Mouse (Mus musculus) intestine, embryonic 15.5 days (tissue): ENCODE measurements around the gene St3gal5. TPM values are rescaled to one million over a fixed set of nuclear protein-coding genes. Genes with fewer than 3 reads are reported as not detected.
"Not testable (repeated sequence)": the region's sequence is repeated elsewhere in the genome, so short reads cannot be mapped to it uniquely, and the experiment has no call there.

ENCODE experiments used
- ATAC-seq: fragments of 200-750 bp; cut with Nextera tagmentation; 2 replicates; pipeline ENCODE4 v1.8.0; 2017; ENCODE audit warnings: moderate TSS enrichment, moderate library complexity
- H3K27ac ChIP-seq: fragments of 300-500 bp; sonication (generic); 2 replicates; pipeline ENCODE4 v1.5.1; 2015; ENCODE audit warnings: mild to moderate bottlenecking, inconsistent platforms
- H3K27me3 ChIP-seq: fragments of 300-500 bp; sonication (generic); replicated peaks from 2 replicates; pipeline ENCODE4 v1.6.1; 2015; ENCODE audit warnings: inconsistent platforms
- H3K36me3 ChIP-seq: fragments of 300-500 bp; sonication (generic); 2 replicates; pipeline ENCODE4 v1.6.1; 2015; ENCODE audit warnings: inconsistent platforms
- H3K4me1 ChIP-seq: fragments of 300-500 bp; sonication (generic); replicated peaks from 2 replicates; pipeline ENCODE4 v1.6.1; 2015; ENCODE audit warnings: inconsistent platforms
- H3K4me2 ChIP-seq: fragments of 300-500 bp; sonication (generic); replicated peaks from 2 replicates; pipeline ENCODE4 v1.6.1; 2015; ENCODE audit warnings: mild to moderate bottlenecking, inconsistent platforms
- H3K4me3 ChIP-seq: fragments of 300-500 bp; sonication (generic); replicated peaks from 2 replicates; pipeline ENCODE4 v1.5.1; 2015; ENCODE audit warnings: inconsistent platforms
- H3K9ac ChIP-seq: fragments of 300-500 bp; sonication (generic); 2 replicates; pipeline ENCODE4 v1.6.1; 2015; ENCODE audit warnings: inconsistent platforms
- H3K9me3 ChIP-seq: fragments of 300-500 bp; sonication (generic); 2 replicates; pipeline ENCODE4 v1.6.1; 2016; ENCODE audit warnings: inconsistent platforms
- WGBS: fragments of 180-500 bp; shearing (Covaris S2); methylation state at CpG from one replicate; pipeline ENCODE4 v1.1.7; 2015; 5-methylcytosine and 5-hydroxymethylcytosine counted together
- polyA plus RNA-seq: library from polyadenylated mRNA; unstranded; fragments of >200 nt; fragmentation: Nextera tagmentation; extraction: Ambion mirVana; gene quantifications from 2 replicates; pipeline ENCODE4 v1.2.1, GENCODE M21; 2015

The St3gal5 gene
- polyA plus RNA-seq: 19.4 and 24.0 TPM in 2 replicates

DNA sequence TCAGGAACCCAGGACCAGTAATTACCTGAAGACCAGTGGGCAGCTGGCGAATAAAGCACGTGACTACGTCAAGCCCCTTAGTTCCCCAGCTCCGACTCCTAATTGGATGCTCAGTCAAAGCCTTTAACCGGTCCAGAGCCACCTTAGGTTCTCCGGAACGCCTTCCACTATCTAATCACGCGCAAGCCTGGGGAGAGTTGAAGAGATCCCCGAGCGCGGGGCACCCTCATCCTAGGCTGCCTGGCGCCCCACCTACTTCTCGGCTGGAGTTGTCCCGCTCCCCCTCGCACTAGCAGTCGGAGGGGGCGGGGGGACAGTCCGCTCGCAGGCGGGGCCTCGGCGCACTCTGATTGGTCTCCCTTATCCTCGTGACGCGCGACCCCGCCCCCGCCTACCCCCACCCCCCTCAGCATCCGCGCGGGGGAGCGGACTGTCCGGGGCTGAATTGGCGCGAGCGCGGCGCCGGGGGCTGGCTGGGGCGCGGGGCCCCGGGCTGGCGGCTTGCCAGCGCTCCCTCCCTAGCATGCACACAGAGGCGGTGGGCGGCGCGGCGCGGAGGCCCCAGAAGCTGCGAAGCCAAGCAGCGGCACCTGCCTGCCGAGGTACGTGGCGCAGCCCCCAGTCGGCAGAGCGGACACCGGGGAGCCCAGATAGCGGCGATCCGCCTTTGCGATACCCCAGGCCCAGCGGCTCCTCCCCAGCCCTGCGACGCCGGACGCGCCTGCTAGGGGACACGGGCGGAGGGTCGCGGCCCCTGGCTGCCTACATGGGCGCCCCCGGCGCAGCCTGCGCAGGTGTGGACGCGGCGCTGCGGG is at the start of gene St3gal5:
TSS of gene St3gal5 (plus strand) at position 412 of the 815 bp plus-strand sequence.
- H3K9ac ChIP-seq: peak within 1 kb of the TSS; percentile 77
- peak within 1 kb of the TSS; percentile 98 for H3K4me2 ChIP-seq
- no peaks in the 10 kb centered on the region for H3K9me3 ChIP-seq
- under 1% methylated on average over 81 of the region's 81 CpGs for WGBS
- H3K4me1 ChIP-seq: peaks cover 13% of the 10 kb centered on the region
- peak within 1 kb of the TSS; percentile 75 for H3K27ac ChIP-seq
- H3K4me3 ChIP-seq: peak within 1 kb of the TSS; percentile 73
- H3K27me3 ChIP-seq: no peaks in the 10 kb centered on the region
- no peaks in the 10 kb centered on the region for H3K36me3 ChIP-seq
- ATAC-seq: peak; percentile 98

GRCm38 (mm10) chr6:72048643-72049042 is 48.7 kb upstream of the St3gal5 start:
- Histone ChIP-seq H3K27ac (no peak overlapping the region), H3K4me1 (no peaks in the 10 kb centered on the region), H3K4me2 (no peak overlapping the region), H3K9ac (no peak overlapping the region), H3K27me3 (no peaks in the 10 kb centered on the region), H3K4me3 (no peak overlapping the region), H3K36me3 (no peaks in the 10 kb centered on the region), H3K9me3 (no peaks in the 10 kb centered on the region)
- 91% methylated on average over 5 of the region's 5 CpGs for WGBS
- no peak for ATAC-seq

DNA sequence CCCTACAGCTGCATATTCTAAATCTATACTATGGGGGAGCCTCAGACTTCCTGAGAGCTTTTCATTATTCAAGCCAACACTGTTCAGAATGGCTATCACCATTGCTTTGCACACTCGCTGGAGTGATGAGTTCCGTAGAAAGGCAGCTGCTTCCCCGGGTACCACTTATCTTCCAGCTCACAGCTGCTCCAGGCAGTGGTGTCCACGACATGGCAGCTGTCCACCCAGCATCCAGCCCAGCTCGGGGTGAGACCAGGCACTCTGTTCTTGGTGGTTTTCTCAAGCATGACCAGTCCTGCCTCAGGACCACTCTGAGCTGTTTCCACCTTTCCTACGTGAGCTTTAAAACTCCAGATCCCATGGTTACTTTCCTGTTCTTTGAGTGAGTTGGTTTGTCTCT is 47.5 kb upstream of the St3gal5 start:
- Histone ChIP-seq H3K4me1 (no peaks in the 10 kb centered on the region), H3K36me3 (no peaks in the 10 kb centered on the region), H3K9me3 (no peaks in the 10 kb centered on the region), H3K27ac (no peak overlapping the region), H3K9ac (no peak overlapping the region), H3K27me3 (no peaks in the 10 kb centered on the region), H3K4me3 (no peak overlapping the region), H3K4me2 (no peak overlapping the region)
- 59% methylated on average over 6 of the region's 6 CpGs for WGBS
- ATAC-seq: no peak

GRCm38 (mm10) chr6:72050827-72051226 is 46.6 kb upstream of the St3gal5 start:
- Histone ChIP-seq H3K4me3 (no peak overlapping the region), H3K27me3 (no peaks in the 10 kb centered on the region), H3K4me1 (no peaks in the 10 kb centered on the region), H3K4me2 (no peak overlapping the region), H3K36me3 (no peaks in the 10 kb centered on the region), H3K27ac (no peak overlapping the region), H3K9ac (no peak overlapping the region), H3K9me3 (no peaks in the 10 kb centered on the region)
- ATAC-seq: no peak
- 52% methylated on average over 7 of the region's 7 CpGs for WGBS

DNA sequence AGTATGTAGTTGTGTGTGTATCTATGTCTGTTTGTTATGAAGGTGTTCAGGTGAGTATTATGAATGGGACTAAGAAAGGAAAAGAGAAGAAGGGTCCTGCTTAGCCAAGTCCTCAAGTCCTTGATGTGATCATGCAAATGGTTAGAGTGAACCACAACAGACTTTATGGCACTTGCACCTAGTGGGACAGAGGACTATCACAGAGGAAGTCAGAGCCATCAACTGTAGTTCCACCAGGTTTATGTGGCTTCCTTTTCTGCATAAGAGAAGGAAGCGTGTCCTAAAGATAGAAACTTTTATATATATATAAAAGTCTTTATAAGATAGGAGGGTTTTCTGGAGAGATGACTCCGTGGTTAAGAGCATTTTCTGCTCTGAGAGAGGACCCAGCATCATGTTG is 46.1 kb upstream of the St3gal5 start:
- Histone ChIP-seq H3K9me3 (no peaks in the 10 kb centered on the region), H3K4me1 (no peaks in the 10 kb centered on the region), H3K4me3 (no peak overlapping the region), H3K4me2 (no peak overlapping the region), H3K9ac (no peak overlapping the region), H3K27ac (no peak overlapping the region), H3K36me3 (no peaks in the 10 kb centered on the region), H3K27me3 (no peaks in the 10 kb centered on the region)
- no peak for ATAC-seq
- 73% methylated on average over 2 of the region's 2 CpGs for WGBS

DNA sequence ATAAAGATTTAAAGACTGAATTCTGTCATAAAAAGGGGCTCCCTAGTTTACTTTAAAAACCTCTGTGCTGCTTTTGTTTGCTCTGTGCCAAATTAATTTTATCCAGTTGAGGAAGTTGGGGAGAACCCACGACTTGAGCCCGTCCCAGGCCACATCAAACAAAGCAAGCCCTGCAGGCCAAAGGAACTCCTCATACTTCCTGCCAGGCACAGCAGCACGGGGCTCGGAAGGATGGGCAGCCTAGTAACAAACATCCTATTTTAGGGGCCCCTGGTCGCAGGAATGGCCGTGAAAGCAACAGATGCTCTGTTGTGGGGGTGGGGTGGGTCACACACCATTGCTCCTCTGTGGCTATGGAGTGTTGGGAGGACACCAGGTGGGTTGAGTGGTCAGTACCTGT is 45.6 kb upstream of the St3gal5 start:
- H3K27me3 ChIP-seq: no peaks in the 10 kb centered on the region
- H3K4me2 ChIP-seq: no peak overlapping the region
- no peaks in the 10 kb centered on the region for H3K4me1 ChIP-seq
- no peak overlapping the region for H3K27ac ChIP-seq
- H3K36me3 ChIP-seq: no peaks in the 10 kb centered on the region
- no peak overlapping the region for H3K4me3 ChIP-seq
- WGBS: 46% methylated on average over 6 of the region's 6 CpGs
- no peak overlapping the region for H3K9ac ChIP-seq
- ATAC-seq: no peak
- H3K9me3 ChIP-seq: no peaks in the 10 kb centered on the region

DNA sequence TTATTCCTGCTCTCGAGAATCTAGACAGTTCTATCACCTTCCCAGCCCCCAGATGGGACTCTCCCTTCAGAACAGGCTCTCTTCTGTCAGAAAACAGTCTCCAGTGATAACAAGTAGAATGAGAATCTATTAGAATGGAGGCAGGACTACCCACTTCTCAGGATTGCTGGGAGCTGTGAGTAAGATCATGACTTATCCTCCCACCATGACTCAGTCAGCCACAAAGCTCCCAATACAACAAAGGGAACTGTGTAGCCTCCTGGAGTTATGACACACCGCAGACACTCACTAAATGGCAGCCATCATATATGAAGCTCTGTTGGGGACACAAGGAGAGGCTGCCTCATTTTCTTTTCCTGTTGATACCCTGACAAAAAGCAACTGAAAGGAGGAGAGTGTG is 40.8 kb upstream of the St3gal5 start:
- Histone ChIP-seq H3K27me3 (no peaks in the 10 kb centered on the region), H3K36me3 (no peaks in the 10 kb centered on the region), H3K4me2 (no peak overlapping the region), H3K4me3 (no peak overlapping the region), H3K4me1 (no peaks in the 10 kb centered on the region), H3K9ac (no peak overlapping the region), H3K9me3 (no peaks in the 10 kb centered on the region), H3K27ac (no peak overlapping the region)
- no peak for ATAC-seq
- WGBS: 89% methylated on average over 2 of the region's 2 CpGs

DNA sequence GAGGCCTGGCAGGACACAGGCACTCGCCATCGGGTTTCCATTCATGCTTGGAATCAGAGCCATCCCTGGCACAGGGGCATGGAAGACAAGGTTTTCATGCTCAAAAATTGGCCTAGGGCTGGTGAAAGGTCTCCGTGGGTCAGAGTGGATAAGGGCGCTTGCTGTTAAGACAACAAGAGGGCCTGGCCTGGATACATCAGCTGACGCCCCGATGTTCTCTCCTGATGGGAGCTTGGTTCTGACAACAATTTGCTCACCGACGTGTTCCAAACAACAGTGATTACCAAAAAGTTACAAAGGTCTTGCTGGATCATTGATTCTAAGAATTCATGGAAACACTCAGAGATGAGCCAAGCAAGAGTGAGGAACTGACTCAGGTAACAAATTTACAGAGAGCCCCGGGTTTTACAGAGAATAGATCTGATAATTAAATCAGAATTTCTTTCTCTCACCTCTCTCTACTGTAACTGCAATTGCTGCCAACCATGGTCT is 38.9 kb upstream of the St3gal5 start:
- Histone ChIP-seq H3K27ac (no peak overlapping the region), H3K27me3 (no peaks in the 10 kb centered on the region), H3K36me3 (no peaks in the 10 kb centered on the region), H3K4me1 (no peaks in the 10 kb centered on the region), H3K4me2 (no peak overlapping the region), H3K9ac (no peak overlapping the region), H3K9me3 (no peaks in the 10 kb centered on the region), H3K4me3 (no peak overlapping the region)
- no peak for ATAC-seq
- 86% methylated on average over 9 of the region's 9 CpGs for WGBS

GRCm38 (mm10) chr6:72060677-72061076 is 36.7 kb upstream of the St3gal5 start:
- H3K4me2 ChIP-seq, H3K9ac ChIP-seq, H3K4me3 ChIP-seq, H3K27ac ChIP-seq, ATAC-seq, H3K9me3 ChIP-seq, H3K36me3 ChIP-seq, H3K27me3 ChIP-seq, H3K4me1 ChIP-seq: not testable (repeated sequence)
- 41% methylated on average over 10 of the region's 10 CpGs for WGBS

DNA sequence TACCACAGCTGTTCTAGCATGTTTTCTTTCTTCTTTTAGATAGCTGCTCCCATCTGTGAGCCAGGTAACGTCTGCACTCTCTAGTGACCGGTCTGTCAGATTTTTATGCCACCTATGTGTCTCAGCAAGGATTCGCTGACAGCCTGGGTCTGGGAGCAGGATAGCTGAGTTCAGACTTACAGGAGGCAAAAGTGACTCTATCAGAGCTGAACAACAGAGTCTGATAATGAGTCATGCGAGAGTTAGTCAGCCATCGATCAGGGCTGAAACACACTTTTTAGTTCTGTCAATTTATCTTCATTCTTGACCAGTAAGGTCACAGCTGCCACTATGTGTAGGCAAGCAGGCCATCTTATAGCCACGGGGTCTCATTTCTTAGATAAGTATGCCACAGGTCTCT is 33.7 kb upstream of the St3gal5 start:
- no peak for ATAC-seq

GRCm38 (mm10) chr6:72065988-72066387 is 31.4 kb upstream of the St3gal5 start:
- Histone ChIP-seq H3K9ac (no peak overlapping the region), H3K27me3 (no peaks in the 10 kb centered on the region), H3K4me3 (no peak overlapping the region), H3K9me3 (no peaks in the 10 kb centered on the region), H3K4me1 (no peaks in the 10 kb centered on the region), H3K4me2 (no peak overlapping the region), H3K36me3 (no peaks in the 10 kb centered on the region), H3K27ac (no peak overlapping the region)
- ATAC-seq: no peak
- 36% methylated on average over 10 of the region's 10 CpGs for WGBS

More for the DNA sequence above, 33.7 kb upstream of the St3gal5 start:
- Histone ChIP-seq H3K4me3 (no peak overlapping the region), H3K9me3 (no peaks in the 10 kb centered on the region), H3K27me3 (no peaks in the 10 kb centered on the region), H3K27ac (no peak overlapping the region), H3K36me3 (no peaks in the 10 kb centered on the region), H3K9ac (no peak overlapping the region), H3K4me1 (no peaks in the 10 kb centered on the region), H3K4me2 (no peak overlapping the region)
- 64% methylated on average over 6 of the region's 6 CpGs for WGBS

GRCm38 (mm10) chr6:72068436-72068835 is 29.0 kb upstream of the St3gal5 start:
- WGBS: 86% methylated on average over 4 of the region's 4 CpGs
- no peak for ATAC-seq
- H3K4me3 ChIP-seq: no peak overlapping the region

GRCm38 (mm10) chr6:72071281-72071870 is 26.0 kb upstream of the St3gal5 start:
- no peaks in the 10 kb centered on the region for H3K9me3 ChIP-seq
- no peaks in the 10 kb centered on the region for H3K36me3 ChIP-seq
- H3K27ac ChIP-seq: no peak overlapping the region
- no peaks in the 10 kb centered on the region for H3K4me1 ChIP-seq
- WGBS: 48% methylated on average over 5 of the region's 5 CpGs
- H3K4me3 ChIP-seq: no peak overlapping the region
- ATAC-seq: peak; percentile 67
- no peaks in the 10 kb centered on the region for H3K27me3 ChIP-seq
- no peak overlapping the region for H3K9ac ChIP-seq
- H3K4me2 ChIP-seq: no peak overlapping the region

More at GRCm38 (mm10) chr6:72068436-72068835, 29.0 kb upstream of the St3gal5 start:
- Histone ChIP-seq H3K9me3 (no peaks in the 10 kb centered on the region), H3K27me3 (no peaks in the 10 kb centered on the region), H3K4me1 (no peaks in the 10 kb centered on the region), H3K27ac (no peak overlapping the region), H3K9ac (no peak overlapping the region), H3K36me3 (no peaks in the 10 kb centered on the region), H3K4me2 (no peak overlapping the region)
